Mouse (Mus musculus) subcutaneous adipose tissue, adult 2 months (tissue): Measurements from ENCODE around the gene Vmn1r137. TPM values are rescaled to one million over a fixed set of nuclear protein-coding genes. Genes with fewer than 3 reads are reported as not detected.

Experiments
- polyA plus RNA-seq: library from polyadenylated mRNA; depleted of rRNA; stranded (reverse); fragments of >200 nt; gene quantifications from 2 replicates; pipeline ENCODE4 v1.2.3, GENCODE M21; 2012; ENCODE audit warnings: low replicate concordance; rRNA removed

Vmn1r137 gene
- polyA plus RNA-seq = not detected in 2 replicates

DNA sequence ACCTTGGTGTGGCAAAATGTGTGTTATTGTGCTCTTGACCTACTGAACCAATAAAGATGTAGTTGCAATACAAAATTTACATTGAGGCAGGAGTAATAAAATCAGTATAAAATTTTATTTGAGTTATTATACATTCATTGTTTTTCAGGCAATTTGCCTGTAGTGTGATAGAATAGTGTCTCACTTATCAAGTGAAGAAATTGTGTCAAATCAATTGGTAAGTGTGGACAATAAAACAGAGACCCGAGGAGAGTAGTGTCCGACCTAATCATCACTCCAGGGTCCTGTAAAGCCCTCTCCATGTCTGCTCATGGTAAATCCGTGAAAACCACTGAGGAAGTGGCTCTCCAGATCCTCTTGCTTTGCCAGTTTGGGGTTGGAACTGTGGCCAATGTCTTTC is at the start of gene Vmn1r137:
TSS of gene Vmn1r137 (plus strand) at position 301 of the 400 bp plus-strand sequence.

DNA sequence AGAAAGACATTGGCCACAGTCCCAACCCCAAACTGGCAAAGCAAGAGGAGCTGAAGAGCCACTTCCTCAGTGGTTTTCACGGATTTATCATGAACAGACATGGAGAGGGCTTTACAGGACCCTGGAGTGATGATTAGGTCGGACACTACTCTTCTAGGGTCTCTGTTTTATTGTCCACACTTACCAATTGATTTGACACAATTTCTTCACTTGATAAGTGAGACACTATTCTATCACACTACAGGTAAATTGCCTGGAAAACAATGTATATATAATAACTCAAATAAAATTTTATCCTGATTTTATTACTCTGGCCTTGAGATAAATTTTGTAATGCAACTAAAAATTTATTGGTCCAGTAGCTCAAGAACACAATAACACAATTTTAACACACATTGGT is 34.4 kb downstream of the Vmn1r137 start, which contains the start of gene Vmn1r138:
TSS of gene Vmn1r138 (minus strand) at position 101 of the 400 bp plus-strand sequence.

Other genes starting within 250 kb of the Vmn1r137 start
- not detected in 2 replicates for gene Gm4175, start 233.1 kb upstream of the Vmn1r137 start, polyA plus RNA-seq
- not detected in 2 replicates for gene Gm4177, start 197.9 kb upstream of the Vmn1r137 start, polyA plus RNA-seq
- gene Vmn1r135, start 162.2 kb upstream of the Vmn1r137 start, polyA plus RNA-seq = not detected in 2 replicates
- not detected in 2 replicates for gene Gm5725, start 150.3 kb upstream of the Vmn1r137 start, polyA plus RNA-seq
- not detected in 2 replicates for gene Gm5891, start 73.3 kb upstream of the Vmn1r137 start, polyA plus RNA-seq
- not detected in 2 replicates for gene Vmn1r138, start 34.3 kb downstream of the Vmn1r137 start, polyA plus RNA-seq
- gene Gm6176, start 61.7 kb downstream of the Vmn1r137 start, polyA plus RNA-seq = not detected in 2 replicates
- not detected in 2 replicates for gene Vmn1r139, start 74.5 kb downstream of the Vmn1r137 start, polyA plus RNA-seq
- not detected in 2 replicates for gene Gm16451, start 123.7 kb downstream of the Vmn1r137 start, polyA plus RNA-seq
- gene Gm10666, start 140.2 kb downstream of the Vmn1r137 start, polyA plus RNA-seq = not detected in 2 replicates
- gene Vmn1r142, start 169.4 kb downstream of the Vmn1r137 start, polyA plus RNA-seq = not detected in 2 replicates
- not detected in 2 replicates for gene Vmn1r143, start 194.8 kb downstream of the Vmn1r137 start, polyA plus RNA-seq
- not detected in 2 replicates for gene Gm8653, start 206.7 kb downstream of the Vmn1r137 start, polyA plus RNA-seq
- not detected in 2 replicates for gene Gm8453, start 234.9 kb downstream of the Vmn1r137 start, polyA plus RNA-seq